Mouse (Mus musculus) fat pad, adult 2 months (tissue): ENCODE results near the gene Mettl7a3.

ENCODE experiments used
- DNase-seq: peaks from one replicate; pipeline ENCODE4 v3.0.0-alpha.2; 2011; ENCODE audit warnings: low read depth, low spot score; ENCODE audit errors: extremely low read depth

The Mettl7a3 gene

DNA sequence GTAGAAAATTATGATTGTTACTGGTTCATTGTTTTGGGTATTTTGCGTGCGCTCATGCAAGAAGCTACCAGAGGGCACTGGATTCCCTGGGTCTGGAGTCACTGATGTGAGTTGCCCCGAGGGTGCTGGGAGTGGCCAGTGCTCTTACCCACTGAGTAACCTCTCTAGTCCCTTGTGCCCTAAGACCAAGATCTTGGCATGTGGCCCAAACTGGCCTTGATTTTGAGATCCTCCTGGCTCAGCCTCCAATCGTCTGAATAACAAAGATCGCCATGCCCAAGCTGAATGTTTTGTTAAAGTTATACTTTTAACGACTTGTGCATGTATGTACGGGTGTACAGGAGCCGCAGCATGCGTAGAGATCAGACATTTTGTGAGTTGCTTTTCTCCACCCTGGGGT is 51.0 kb downstream of the Mettl7a3 start:
- DNase-seq: no peak

DNA sequence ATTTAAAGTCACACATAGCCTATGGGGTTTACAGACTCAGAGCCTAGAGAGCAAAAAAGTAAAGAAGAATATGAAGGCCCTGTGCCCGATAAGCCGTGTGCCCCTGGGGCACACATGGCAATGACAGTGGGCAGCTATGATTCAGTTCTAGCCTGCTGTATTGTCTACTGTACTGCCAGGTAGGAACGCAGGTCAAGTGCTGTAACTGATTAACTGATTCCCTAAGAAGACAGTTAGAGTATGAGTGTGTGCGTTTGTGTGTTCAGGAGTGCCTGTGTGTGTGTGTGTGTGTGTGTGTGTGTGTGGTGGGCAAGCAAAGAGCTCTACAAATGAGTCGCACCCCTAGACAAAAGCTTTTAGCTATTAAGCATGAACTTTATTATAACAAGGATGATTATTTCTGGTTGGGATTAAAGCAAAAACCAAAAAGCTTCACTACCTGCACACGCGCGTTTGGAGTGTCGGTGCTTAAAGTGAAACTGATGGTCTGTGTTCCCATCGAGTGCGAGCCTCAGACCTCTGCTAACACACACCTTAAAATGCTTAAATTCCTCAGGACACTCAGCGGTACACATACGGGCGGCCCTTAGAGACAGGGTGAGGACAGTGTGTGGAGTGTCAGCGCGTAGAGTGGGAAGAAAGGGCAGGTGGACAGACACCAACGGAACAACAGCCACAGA is 53.0 kb downstream of the Mettl7a3 start:
- DNase-seq: no peak

DNA sequence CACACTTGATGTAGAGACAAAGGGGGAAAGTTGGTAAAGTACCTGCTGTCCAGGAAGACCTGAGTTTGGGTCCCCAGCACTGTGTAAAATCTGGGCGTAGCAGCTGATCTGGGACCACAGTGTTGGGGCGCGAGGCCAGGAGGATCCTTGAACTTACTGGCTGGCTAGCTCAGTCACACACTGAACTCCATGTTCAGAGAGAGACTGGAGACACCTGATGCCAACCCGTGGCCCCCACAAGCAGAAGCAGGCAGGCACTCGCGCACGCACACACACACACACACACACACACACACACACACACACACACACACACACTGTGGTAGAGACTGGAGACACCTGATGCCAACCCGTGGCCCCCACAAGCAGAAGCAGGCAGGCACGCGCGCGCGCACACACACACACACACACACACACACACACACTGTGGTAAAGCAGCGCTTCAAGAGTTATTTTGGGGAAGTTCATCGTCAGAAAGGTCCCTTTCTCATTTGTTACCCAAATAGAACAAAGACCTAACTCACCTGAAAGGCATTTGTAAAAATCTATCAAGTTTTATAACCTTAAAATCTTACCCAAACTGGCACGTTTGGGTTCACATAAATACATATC is 53.6 kb downstream of the Mettl7a3 start:
- no peak for DNase-seq

DNA sequence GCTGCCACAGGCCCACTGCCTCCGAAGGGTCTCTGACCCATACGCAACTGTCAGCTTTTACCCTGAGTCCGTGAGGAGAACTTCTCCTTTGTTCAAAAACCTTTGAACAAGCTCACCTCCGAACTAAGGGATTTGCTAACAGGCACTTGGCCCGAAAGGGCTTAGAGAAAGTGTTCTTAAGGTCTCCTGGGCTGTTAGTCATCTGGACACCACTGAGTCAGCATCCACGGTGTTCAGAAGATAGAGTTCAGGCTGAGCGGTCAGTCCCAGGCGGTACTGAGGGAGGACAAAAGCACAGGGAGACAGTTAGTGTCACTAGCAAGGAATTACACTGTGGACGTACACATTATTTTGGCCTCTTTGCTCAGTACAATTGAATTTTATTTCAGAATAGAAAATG is 54.2 kb downstream of the Mettl7a3 start:
- no peak for DNase-seq
